ENCODE assay signal across 9 mouse cellular contexts in the genomic region with DNA sequence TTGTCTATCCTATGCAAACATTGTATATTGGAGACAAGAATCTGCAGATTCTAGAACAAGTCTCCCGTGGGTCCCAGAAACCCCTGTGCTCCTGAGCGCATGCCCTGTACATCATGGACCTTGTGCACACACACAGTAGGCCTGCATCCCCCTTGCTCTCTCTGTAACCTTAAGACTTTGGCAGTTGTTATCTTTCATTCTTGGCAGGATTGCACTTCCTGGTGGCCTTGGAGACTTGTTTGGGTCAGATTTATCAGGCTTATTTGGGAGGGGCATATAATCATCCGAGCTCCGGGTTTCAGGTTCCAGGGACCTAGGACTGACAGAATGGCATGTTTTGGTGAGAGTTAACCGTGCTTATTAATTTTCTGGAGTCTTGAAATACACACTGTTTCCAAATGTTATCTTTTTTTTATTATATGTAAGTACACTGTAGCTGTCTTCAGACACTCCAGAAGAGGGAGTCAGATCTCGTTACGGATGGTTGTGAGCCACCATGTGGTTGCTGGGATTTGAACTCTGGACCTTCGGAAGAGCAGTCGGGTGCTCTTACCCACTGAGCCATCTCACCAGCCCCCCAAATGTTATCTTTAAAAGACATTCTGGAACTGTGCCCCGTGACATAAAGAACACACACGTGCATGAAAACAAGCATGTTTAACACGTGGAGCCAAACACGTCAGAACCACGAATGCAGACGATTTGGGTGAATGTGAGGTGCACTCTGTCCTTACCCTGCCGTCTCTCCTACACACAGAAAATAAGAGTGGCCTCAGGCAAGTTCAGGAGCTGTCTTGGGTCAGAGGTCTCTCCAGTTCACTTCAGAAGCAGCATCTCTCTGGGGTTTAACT.
DNase-seq lines count a peak whose midpoint lies in the region; ATAC-seq and TF ChIP-seq lines count a peak whose summit lies in the region.
"Had no signal": no experiment of that assay in that cellular context is flagged by ENCODE, and none has a peak within 500 bp of the region (broad histone marks: within the 10 kb centered on the region; RNA-seq: fewer than 3 reads in every experiment).

No protein-coding gene starts in this region.

- 80% methylated on average over 16 of the region's 16 CpGs for WGBS in liver, adult 2 months
- WGBS in macrophage (ENCODE audit: missing documents) = 51% methylated on average over 12 of the region's 16 CpGs
- WGBS in midbrain, embryonic 13.5 days = 92% methylated on average over 16 of the region's 16 CpGs

- H3K79me2 ChIP-seq in liver, adult 2 months (ENCODE audit: control insufficient read depth, insufficient read depth, low read length) = no peaks in the 10 kb centered on the region
- no peaks in the 10 kb centered on the region for H3K79me2 ChIP-seq in macrophage (ENCODE audit: inconsistent target)

- no peaks in the 10 kb centered on the region for H3K9me3 ChIP-seq in midbrain, embryonic 13.5 days

- DNase-seq in adrenal gland, postnatal 10 days = peak; percentile 38
- no peak for DNase-seq in adrenal gland, adult 18-20 months (ENCODE audit: low spot score in 2 of 2)
- DNase-seq in liver, adult 2 months (ENCODE audit: extremely low read depth, low read depth, low spot score) = no peak
- DNase-seq in liver = no peak
- no peak for DNase-seq in urinary bladder, postnatal 14 days (ENCODE audit: low spot score)
- DNase-seq: gastrocnemius, postnatal 25 days had no signal

- ATAC-seq in midbrain, embryonic 13.5 days = no peak

- no peak overlapping the region for H3K9ac ChIP-seq in liver, adult 2 months (ENCODE audit: low read depth, low read length)
- H3K9ac ChIP-seq in midbrain, embryonic 13.5 days (replicated peaks) = no peak overlapping the region

- no peak overlapping the region for H3K4me2 ChIP-seq in midbrain, embryonic 13.5 days (replicated peaks)

- no peak for TF ChIP-seq POLR2A in liver, adult 2 months (IDR thresholded peaks at IDR 0.05; ENCODE audit: extremely low read depth, insufficient read depth, low read length)
- no peak for TF ChIP-seq POLR2A in embryonic fibroblast, embryonic 13.5 days (IDR thresholded peaks at IDR 0.05; ENCODE audit: low read depth, low read length)

- H3K27ac ChIP-seq in liver, adult 2 months (replicated peaks; ENCODE audit: insufficient read depth, low read depth, low read length) = peak overlapping the region; percentile 68
- peak overlapping the region; percentile 82 for H3K27ac ChIP-seq in embryonic fibroblast, embryonic 13.5 days (ENCODE audit: insufficient read depth, low read length)
- peak overlapping the region; percentile 99 for H3K27ac ChIP-seq in macrophage
- no peak overlapping the region for H3K27ac ChIP-seq in midbrain, embryonic 13.5 days

- no peak overlapping the region for H3K4me3 ChIP-seq in liver, adult 2 months (ENCODE audit: insufficient read depth, low read depth, low read length)
- H3K4me3 ChIP-seq in embryonic fibroblast, embryonic 13.5 days (ENCODE audit: insufficient read depth, low read length) = no peak overlapping the region
- no peak overlapping the region for H3K4me3 ChIP-seq in macrophage (ENCODE audit: inconsistent target)
- H3K4me3 ChIP-seq in midbrain, embryonic 13.5 days (replicated peaks) = no peak overlapping the region

- H3K27me3 ChIP-seq in liver, adult 2 months (ENCODE audit: control insufficient read depth, insufficient read depth, low read length) = no peaks in the 10 kb centered on the region
- H3K27me3 ChIP-seq in midbrain, embryonic 13.5 days = no peaks in the 10 kb centered on the region

- TF ChIP-seq CTCF in liver, adult 2 months (IDR thresholded peaks at IDR 0.05; ENCODE audit: low read depth, low read length) = no peak
- no peak for TF ChIP-seq CTCF in embryonic fibroblast, embryonic 13.5 days (IDR thresholded peaks at IDR 0.05; ENCODE audit: borderline replicate concordance, insufficient read depth, low read length)

- H3K36me3 ChIP-seq in liver, adult 2 months (ENCODE audit: control insufficient read depth, insufficient read depth, low read length) = no peaks in the 10 kb centered on the region
- no peaks in the 10 kb centered on the region for H3K36me3 ChIP-seq in macrophage (ENCODE audit: inconsistent target)
- H3K36me3 ChIP-seq in midbrain, embryonic 13.5 days = no peaks in the 10 kb centered on the region

- peaks cover 51% of the 10 kb centered on the region for H3K4me1 ChIP-seq in liver, adult 2 months (ENCODE audit: control insufficient read depth, insufficient read depth, low read length)
- H3K4me1 ChIP-seq in embryonic fibroblast, embryonic 13.5 days (ENCODE audit: control insufficient read depth, insufficient read depth, low read length) = peaks cover 22% of the 10 kb centered on the region
- peaks cover 34% of the 10 kb centered on the region for H3K4me1 ChIP-seq in midbrain, embryonic 13.5 days (replicated peaks)
